Mouse (Mus musculus) megakaryocyte, embryonic 14.5 days (primary cell): Measurements from ENCODE around the gene Zdhhc23.

ENCODE experiments used
- FLI1 ChIP-seq: IDR thresholded peaks from 2 replicates; pipeline ENCODE4 v1.6.1; 2012; ENCODE audit warnings: low read length, inconsistent platforms, mixed read lengths
- GATA1 ChIP-seq: IDR thresholded peaks from 3 replicates; pipeline ENCODE4 v1.6.1; 2012; ENCODE audit warnings: mixed read lengths, low read length, inconsistent platforms, borderline replicate concordance

DNA sequence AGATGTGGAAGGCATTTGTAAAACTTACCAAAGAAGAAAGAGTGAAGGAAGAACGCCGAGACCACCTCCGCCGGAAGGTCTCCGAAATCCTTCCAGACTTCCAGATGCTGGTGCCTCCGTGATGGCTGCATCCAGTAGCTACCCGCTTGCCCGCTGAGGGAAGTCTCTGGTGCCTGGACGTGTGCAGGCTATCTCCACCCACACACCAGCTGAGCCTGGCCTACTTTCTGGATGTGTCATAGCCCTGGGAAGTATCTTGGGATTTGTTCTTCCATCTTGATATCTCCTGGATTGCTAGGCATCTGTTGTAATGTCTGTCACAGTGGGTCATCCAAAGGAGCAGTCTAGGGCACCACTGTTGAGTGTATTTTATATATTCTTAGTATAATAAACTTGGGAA, 16.3 kb downstream of the Zdhhc23 start:
- TF ChIP-seq GATA1 (no peak), FLI1 (no peak)
